Mouse (Mus musculus) intestine, postnatal 0 days (tissue): Measurements from ENCODE around the gene Noct. TPM values are rescaled to one million over a fixed set of nuclear protein-coding genes. Genes with fewer than 3 reads are reported as not detected.

Experiments used
- ATAC-seq: fragments of 200-750 bp; cut with Nextera tagmentation; 2 replicates; pipeline ENCODE4 v1.8.0; 2017; ENCODE audit warnings: mild to moderate bottlenecking, moderate TSS enrichment, moderate library complexity
- H3K27ac ChIP-seq: fragments of 300-500 bp; sonication (generic); 2 replicates; pipeline ENCODE4 v1.5.1; 2014; ENCODE audit warnings: mild to moderate bottlenecking, low read depth, low read length, moderate library complexity
- H3K27me3 ChIP-seq: fragments of 300-500 bp; sonication (generic); replicated peaks from 2 replicates; pipeline ENCODE4 v1.6.1; 2014; ENCODE audit warnings: low read length, mixed read lengths; ENCODE audit not compliant: control insufficient read depth, insufficient read depth
- H3K36me3 ChIP-seq: fragments of 300-500 bp; sonication (generic); 2 replicates; pipeline ENCODE4 v1.6.1; 2014; ENCODE audit warnings: mild to moderate bottlenecking, moderate library complexity; ENCODE audit not compliant: control insufficient read depth, insufficient read depth
- H3K4me1 ChIP-seq: fragments of 300-500 bp; sonication (generic); replicated peaks from 2 replicates; pipeline ENCODE4 v1.6.1; 2014; ENCODE audit warnings: antibody characterized with exemption, low read length, mixed read lengths; ENCODE audit not compliant: control insufficient read depth, insufficient read depth
- H3K4me2 ChIP-seq: fragments of 300-500 bp; sonication (generic); replicated peaks from 2 replicates; pipeline ENCODE4 v1.6.1; 2014; ENCODE audit warnings: low read depth, mild to moderate bottlenecking, moderate library complexity
- H3K4me3 ChIP-seq: fragments of 300-500 bp; sonication (generic); 2 replicates; pipeline ENCODE4 v1.5.1; 2014; ENCODE audit warnings: low read depth, low read length
- H3K9ac ChIP-seq: fragments of 300-500 bp; sonication (generic); 2 replicates; pipeline ENCODE4 v1.6.1; 2014; ENCODE audit warnings: mild to moderate bottlenecking, low read depth, low read length
- H3K9me3 ChIP-seq: fragments of 300-500 bp; sonication (generic); 2 replicates; pipeline ENCODE4 v1.6.1; 2016; ENCODE audit warnings: mixed run types; ENCODE audit not compliant: control insufficient read depth
- CTCF ChIP-seq: sonication (generic); IDR thresholded peaks from 2 replicates; pipeline ENCODE4 v1.5.1; 2016; ENCODE audit warnings: low read depth, mild to moderate bottlenecking, control low read depth, antibody characterized with exemption, moderate library complexity
- WGBS: fragments of 180-500 bp; shearing (Covaris S2); extraction: QIAGEN DNeasy Blood & Tissue Kit; methylation state at CpG from one replicate; pipeline ENCODE4 v1.1.7; 2014; 5-methylcytosine and 5-hydroxymethylcytosine counted together
- polyA plus RNA-seq: library from polyadenylated mRNA; unstranded; fragments of >200 nt; fragmentation: Nextera tagmentation; extraction: Ambion mirVana; gene quantifications from 2 replicates; pipeline ENCODE4 v1.2.1, GENCODE M21; 2015

The Noct gene
- polyA plus RNA-seq, 1 experiment from 2014 or later = 12.0 TPM

DNA sequence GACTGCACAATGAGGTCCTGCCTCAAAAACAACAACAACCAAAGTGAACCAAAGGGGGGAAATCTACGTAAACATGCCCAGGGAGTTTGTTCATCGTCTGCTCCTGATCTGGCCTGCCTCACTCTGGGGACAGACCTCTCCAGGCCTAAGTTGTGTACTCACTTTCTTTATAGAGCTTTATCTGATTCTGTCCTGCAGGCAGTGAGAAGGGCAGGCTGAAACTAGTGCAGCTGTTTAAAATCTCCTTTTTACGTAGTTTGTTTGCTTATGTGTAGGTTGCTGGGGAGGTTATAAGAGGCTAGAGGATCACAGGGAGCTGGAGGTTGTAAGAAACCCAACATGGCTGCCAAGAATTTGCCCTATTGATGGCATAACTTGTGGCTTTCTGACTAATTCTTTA lies 7.3 kb downstream of the Noct start:
- H3K4me2 ChIP-seq = no peak overlapping the region
- H3K9me3 ChIP-seq = no peaks in the 10 kb centered on the region
- H3K4me1 ChIP-seq = no peaks in the 10 kb centered on the region; the same call in 1 of the 2 replicates
- 43% methylated on average over 3 of the region's 3 CpGs for WGBS
- no peak overlapping the region for H3K9ac ChIP-seq
- no peaks in the 10 kb centered on the region for H3K27me3 ChIP-seq
- H3K4me3 ChIP-seq = no peak overlapping the region
- H3K36me3 ChIP-seq = no peaks in the 10 kb centered on the region
- TF ChIP-seq CTCF = no peak
- peak overlapping the region; percentile 75; the same call in 1 of the 2 replicates for H3K27ac ChIP-seq
- no peak for ATAC-seq

DNA sequence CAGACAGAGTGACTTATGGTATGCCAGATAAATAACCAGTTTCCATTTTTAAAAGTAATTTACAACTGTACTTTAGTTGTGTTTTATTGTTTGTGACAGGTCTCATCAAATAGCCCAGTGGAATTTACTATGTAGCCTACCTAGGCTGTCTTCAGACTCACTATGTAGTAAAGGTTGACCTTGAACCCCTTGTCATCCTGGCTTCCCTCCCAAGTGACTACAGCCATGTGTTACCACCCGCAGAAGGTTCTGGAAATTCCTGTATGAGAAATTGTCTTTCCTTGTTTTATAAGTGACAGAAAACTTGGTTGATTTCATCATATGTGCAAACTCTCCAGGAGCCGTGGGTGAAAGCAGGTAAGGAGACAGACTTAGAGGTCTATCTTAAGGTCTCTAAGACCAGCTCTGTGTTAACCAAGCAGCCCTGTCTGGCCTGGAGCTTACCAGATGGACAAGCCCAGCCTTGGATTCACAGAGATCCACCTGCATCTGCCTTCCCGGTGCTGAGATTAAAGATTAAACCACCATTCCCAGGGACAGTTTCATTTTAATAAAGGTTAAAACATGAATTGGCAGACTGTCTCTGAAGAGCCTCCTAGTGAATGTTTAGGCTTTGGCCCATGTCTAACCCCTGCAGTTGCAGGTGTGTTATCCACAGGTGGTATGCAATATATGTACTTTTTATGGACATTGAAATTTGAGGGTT lies 8.1 kb downstream of the Noct start:
- Histone ChIP-seq H3K9me3 (no peaks in the 10 kb centered on the region), H3K36me3 (no peaks in the 10 kb centered on the region), H3K4me1 (no peaks in the 10 kb centered on the region; the same call in 1 of the 2 replicates), H3K4me3 (no peak overlapping the region), H3K27me3 (no peaks in the 10 kb centered on the region), H3K27ac (peak overlapping the region; percentile 75), H3K4me2 (no peak overlapping the region), H3K9ac (no peak overlapping the region)
- TF ChIP-seq CTCF = no peak
- 65% methylated on average over 3 of the region's 3 CpGs for WGBS
- ATAC-seq = no peak

DNA sequence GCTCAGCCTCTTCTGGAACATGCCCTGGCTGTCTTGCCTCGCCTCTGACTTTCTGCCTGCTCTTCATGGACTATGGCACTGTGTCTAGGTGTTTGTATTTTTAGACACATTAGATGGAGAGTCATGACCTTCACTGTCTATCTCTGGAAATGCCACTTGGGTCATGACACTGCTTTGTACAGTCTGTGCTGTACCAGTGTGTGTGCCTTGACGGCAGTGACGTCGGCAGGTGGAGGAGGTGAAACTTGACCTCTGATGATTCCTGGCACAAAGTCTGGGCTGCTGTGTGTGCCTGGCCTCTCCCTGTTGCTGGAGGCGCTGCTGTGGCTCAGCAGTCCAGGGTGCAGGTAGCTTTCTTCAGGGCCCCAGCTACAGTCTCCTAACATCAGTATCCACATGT lies 9.2 kb downstream of the Noct start:
- Histone ChIP-seq H3K9ac (no peak overlapping the region), H3K36me3 (no peaks in the 10 kb centered on the region), H3K27ac (peak overlapping the region; percentile 75), H3K27me3 (no peaks in the 10 kb centered on the region), H3K4me1 (no peaks in the 10 kb centered on the region), H3K9me3 (no peaks in the 10 kb centered on the region), H3K4me3 (no peak overlapping the region), H3K4me2 (peak overlapping the region; percentile 7; the same call in 1 of the 2 replicates)
- TF ChIP-seq CTCF = no peak
- ATAC-seq = peak; percentile 88
- WGBS = 29% methylated on average over 5 of the region's 5 CpGs

DNA sequence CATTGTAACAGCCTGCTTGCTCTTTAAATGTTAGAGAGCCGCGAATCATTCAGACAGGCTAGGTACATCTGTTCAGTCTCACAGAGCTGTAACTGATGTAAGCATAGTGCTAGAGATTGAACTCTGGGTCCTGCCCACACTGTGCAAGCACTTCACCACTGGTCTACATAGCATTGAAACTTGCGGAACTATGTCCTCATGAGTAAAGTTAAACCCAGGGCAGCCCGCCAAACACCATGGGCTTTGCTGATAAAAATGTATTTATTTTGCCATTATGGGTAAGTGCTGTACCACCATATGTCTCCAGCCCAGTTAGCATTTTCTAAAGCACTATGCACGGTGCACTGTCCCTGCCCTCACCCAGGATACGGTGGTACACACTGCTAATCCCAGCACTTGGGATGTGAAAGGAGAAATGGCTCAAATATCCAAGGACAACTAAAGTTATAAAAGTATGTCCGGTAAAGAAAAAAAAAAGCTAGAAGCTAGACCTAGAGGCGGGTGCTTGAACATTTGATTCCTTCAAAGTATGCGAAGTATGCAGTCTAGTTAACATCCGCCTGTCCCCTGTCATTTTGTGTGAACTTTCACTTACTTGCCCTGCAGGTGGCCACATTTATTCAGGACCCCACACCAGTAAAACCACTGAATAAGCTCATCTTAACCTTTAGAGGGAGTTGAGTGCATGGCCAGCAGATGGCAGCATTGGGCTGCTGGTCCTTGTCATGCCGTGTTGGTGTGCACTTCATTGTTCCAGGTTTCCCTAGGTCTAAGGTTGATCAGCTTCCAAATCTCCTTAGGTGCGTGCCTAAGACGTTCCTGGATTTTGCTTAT lies 9.9 kb downstream of the Noct start:
- Histone ChIP-seq H3K9ac (no peak overlapping the region), H3K4me2 (peak overlapping the region; percentile 7; the same call in 1 of the 2 replicates)
- WGBS = 27% methylated on average over 13 of the region's 13 CpGs

DNA sequence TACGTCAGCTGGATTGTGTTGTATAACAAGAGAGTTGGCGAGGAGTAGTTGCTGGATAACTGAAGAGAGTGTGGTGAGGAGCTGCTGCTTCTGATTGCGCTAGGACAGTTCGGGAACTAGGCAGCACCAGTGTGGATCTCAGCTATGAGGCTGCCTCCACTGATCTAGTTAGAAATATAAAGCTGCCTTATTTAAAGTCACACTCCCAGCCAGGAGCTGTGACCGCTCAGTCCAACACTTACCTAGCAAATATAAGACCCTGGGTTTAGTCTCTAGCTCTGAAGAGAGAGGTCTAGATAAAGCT lies 10.5 kb downstream of the Noct start:
- no peak overlapping the region for H3K4me2 ChIP-seq
- H3K4me1 ChIP-seq = no peaks in the 10 kb centered on the region
- TF ChIP-seq CTCF = no peak
- no peak overlapping the region for H3K9ac ChIP-seq
- H3K4me3 ChIP-seq = no peak overlapping the region
- no peaks in the 10 kb centered on the region for H3K27me3 ChIP-seq
- 65% methylated on average over 5 of the region's 5 CpGs for WGBS
- H3K9me3 ChIP-seq = no peaks in the 10 kb centered on the region
- no peak for ATAC-seq
- H3K27ac ChIP-seq = no peak overlapping the region
- H3K36me3 ChIP-seq = no peaks in the 10 kb centered on the region

More for the DNA sequence above, 9.9 kb downstream of the Noct start:
- ATAC-seq = peak; percentile 58
- peak overlapping the region; percentile 75 for H3K27ac ChIP-seq
- H3K9me3 ChIP-seq = no peaks in the 10 kb centered on the region
- H3K36me3 ChIP-seq = no peaks in the 10 kb centered on the region
- TF ChIP-seq CTCF = peak; percentile 99
- no peaks in the 10 kb centered on the region for H3K27me3 ChIP-seq
- no peaks in the 10 kb centered on the region for H3K4me1 ChIP-seq
- no peak overlapping the region for H3K4me3 ChIP-seq

- no peak overlapping the region for H3K9ac ChIP-seq
- H3K4me3 ChIP-seq = no peak overlapping the region
- no peaks in the 10 kb centered on the region for H3K4me1 ChIP-seq
- WGBS = 67% methylated on average over 7 of the region's 7 CpGs
- no peak for ATAC-seq
- no peaks in the 10 kb centered on the region for H3K36me3 ChIP-seq
- TF ChIP-seq CTCF = no peak
- H3K9me3 ChIP-seq = no peaks in the 10 kb centered on the region
- H3K27ac ChIP-seq = no peak overlapping the region
- no peaks in the 10 kb centered on the region for H3K27me3 ChIP-seq
- H3K4me2 ChIP-seq = no peak overlapping the region
Measured at GRCm38 (mm10) chr3:51238515-51238914, 14.3 kb downstream of the Noct start.
